Mouse (Mus musculus) spleen, postnatal 10 days (tissue): Measurements from ENCODE around the gene Gm20878.
"Not testable (repeated sequence)": the region's sequence is repeated elsewhere in the genome, so short reads cannot be mapped to it uniquely, and the experiment has no call there.

Source experiments
- DNase-seq, 2 experiments: peaks; one replicate each; pipeline ENCODE4 v3.0.0; 2021 to 2022; ENCODE audit warnings: low spot score in 2 of 2

Gm20878 gene

DNA sequence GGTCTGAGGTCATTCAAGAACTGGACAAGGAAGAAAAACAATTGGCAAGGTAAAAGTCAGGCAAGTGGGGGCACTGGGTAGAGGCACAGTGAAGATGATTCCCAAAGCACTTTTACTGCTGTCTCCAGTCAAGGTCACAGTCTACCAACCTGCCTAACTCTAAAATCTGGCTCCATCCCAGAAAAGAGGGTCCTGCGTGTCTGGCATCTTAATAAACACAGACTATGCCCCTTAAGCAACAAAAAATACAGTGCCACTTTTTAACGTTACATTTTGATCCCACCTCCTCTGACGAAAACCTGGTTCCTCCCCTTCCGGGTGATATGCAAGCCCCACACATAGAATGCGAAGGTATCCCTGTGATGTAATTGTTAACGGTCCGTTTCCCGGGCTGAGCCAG, at the start of gene Gm20878:
Gm20878 (plus strand) TSS at position 301 of the 400 bp plus-strand sequence.
- not testable (repeated sequence) for DNase-seq

DNA sequence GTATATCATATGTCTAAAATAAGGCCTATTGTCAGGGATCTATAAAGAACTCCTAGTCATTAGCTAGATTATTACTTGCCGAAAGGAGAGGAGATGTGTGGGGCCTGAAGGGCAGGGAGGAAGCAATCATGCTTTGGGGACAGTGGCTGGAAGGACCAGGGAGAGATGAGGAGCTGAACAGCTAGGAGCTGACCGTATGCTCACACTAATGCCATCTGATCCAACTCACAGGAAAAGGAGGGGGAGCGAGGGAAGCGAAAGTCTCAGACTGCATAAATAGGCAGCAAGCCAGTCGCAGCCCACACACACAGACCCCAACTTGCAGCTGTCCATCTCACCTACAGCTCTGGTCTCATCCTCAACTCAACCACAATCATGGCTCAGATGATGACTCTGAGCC, 38.1 kb upstream of the Gm20878 start, which contains the start of gene Gm21541:
Gm21541 (plus strand) TSS at position 301 of the 400 bp plus-strand sequence.
- not testable (repeated sequence) for DNase-seq

DNA sequence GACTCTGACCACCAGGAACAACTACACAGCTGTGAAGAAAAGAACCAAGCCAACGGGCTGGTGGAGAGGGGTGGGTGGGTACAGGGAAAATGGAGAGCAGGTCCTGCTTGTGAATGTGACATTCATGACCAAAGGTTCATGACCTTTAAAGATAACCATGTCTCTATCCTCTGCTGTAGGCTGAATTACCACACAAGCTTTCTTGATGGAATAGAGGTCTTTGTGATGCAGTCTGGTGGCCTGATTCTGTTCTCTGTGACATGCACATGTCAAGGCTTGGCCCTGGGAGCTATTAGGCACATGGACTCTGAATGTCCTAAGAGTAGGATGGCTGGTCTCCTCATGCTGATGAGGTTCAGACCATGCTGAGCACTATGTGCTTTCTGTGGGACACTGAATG, 24.4 kb downstream of the Gm20878 start, which contains the start of gene Fam205a4:
Fam205a4 (plus strand) TSS at position 301 of the 400 bp plus-strand sequence.
- DNase-seq, result not testable (repeated sequence)
